Mouse (Mus musculus) CH12.LX (cell line): ENCODE data around the gene Gm49325. TPM values are rescaled to one million over a fixed set of nuclear protein-coding genes. Genes with fewer than 3 reads are reported as not detected.
A peak's percentile ranks its signal among the peaks of the same experiment; 100 is the strongest.

Experiments
- DNase-seq: peaks from one replicate; pipeline ENCODE4 v3.0.0-alpha.2; 2013; ENCODE audit errors: extremely low read depth
- H3K27ac ChIP-seq: 2 replicates; pipeline ENCODE4 v1.5.1; 2012; ENCODE audit warnings: low read depth, mild to moderate bottlenecking, control low read depth, moderate library complexity; ENCODE audit not compliant: insufficient read depth
- H3K27me3 ChIP-seq: replicated peaks from 2 replicates; pipeline ENCODE3; 2012; ENCODE audit warnings: inconsistent platforms
- H3K36me3 ChIP-seq, 2 experiments: replicated peaks in 1 of 2; 2 replicates each; pipeline versions ENCODE3 to v1.6.1; 2012; ENCODE audit warnings: inconsistent platforms in 1 of 2, low read length in 1 of 2, mild to moderate bottlenecking in 1 of 2, mixed read lengths in 1 of 2, moderate library complexity in 1 of 2; ENCODE audit not compliant: control insufficient read depth in 1 of 2, insufficient read depth in 1 of 2
- H3K4me1 ChIP-seq, 2 experiments: 2 replicates each; pipeline ENCODE4 v1.6.1; 2012; ENCODE audit warnings: inconsistent platforms in 1 of 2, moderate library complexity in 1 of 2; ENCODE audit not compliant: insufficient read depth in 2 of 2, control insufficient read depth in 1 of 2
- H3K4me2 ChIP-seq: 2 replicates; pipeline ENCODE4 v1.6.1; 2012; ENCODE audit warnings: low read depth, mild to moderate bottlenecking, control low read depth; ENCODE audit not compliant: poor library complexity, insufficient read depth, severe bottlenecking
- H3K4me3 ChIP-seq, 3 experiments: fragments of 150-350 bp in 1 of 3; sonication (generic) in 1 of 3; replicated peaks in 1 of 3; 2 replicates each; pipeline versions ENCODE3 to v1.5.1; 2011 to 2012; ENCODE audit warnings: low read depth in 2 of 3, low read length in 2 of 3, mild to moderate bottlenecking in 2 of 3, moderate library complexity in 2 of 3, control low read depth in 1 of 3, improper control_type of control experiment in 1 of 3, inconsistent platforms in 1 of 3, mixed read lengths in 1 of 3; ENCODE audit not compliant: poor library complexity in 1 of 3
- H3K79me2 ChIP-seq: replicated peaks from 2 replicates; pipeline ENCODE4 v1.6.1; 2012; ENCODE audit warnings: mild to moderate bottlenecking, moderate library complexity; ENCODE audit not compliant: control insufficient read depth, poor library complexity, insufficient read depth, severe bottlenecking; ENCODE audit errors: extremely low read depth
- H3K9ac ChIP-seq: 2 replicates; pipeline ENCODE4 v1.6.1; 2012; ENCODE audit warnings: low read depth, mild to moderate bottlenecking, control low read depth, moderate library complexity; ENCODE audit not compliant: insufficient read depth
- H3K9me3 ChIP-seq: replicated peaks from 2 replicates; pipeline ENCODE3; 2012; ENCODE audit warnings: low read length, inconsistent platforms, mixed read lengths
- BHLHE40 ChIP-seq: IDR thresholded peaks from 2 replicates; pipeline ENCODE4 v1.6.1; 2011; ENCODE audit warnings: mild to moderate bottlenecking, low read depth, low read length, improper control_type of control experiment
- E2F4 ChIP-seq: IDR thresholded peaks from 2 replicates; pipeline ENCODE4 v1.6.1; 2011; ENCODE audit warnings: low read depth, low read length, improper control_type of control experiment; ENCODE audit not compliant: insufficient replicate concordance
- ELF1 ChIP-seq: IDR thresholded peaks from 2 replicates; pipeline ENCODE4 v1.6.1; 2014; ENCODE audit warnings: low read depth, mild to moderate bottlenecking, inconsistent platforms, low read length, improper control_type of control experiment
- HCFC1 ChIP-seq: IDR thresholded peaks from 2 replicates; pipeline ENCODE4 v1.6.1; 2012; ENCODE audit warnings: low read depth, mild to moderate bottlenecking, inconsistent platforms, low read length, improper control_type of control experiment
- IRF4 ChIP-seq: IDR thresholded peaks from 2 replicates; pipeline ENCODE4 v1.6.1; 2014; ENCODE audit warnings: low read depth, mild to moderate bottlenecking, inconsistent platforms, low read length, improper control_type of control experiment
- JUN ChIP-seq: IDR thresholded peaks from 2 replicates; pipeline ENCODE4 v1.6.1; 2011; ENCODE audit warnings: low read depth, mild to moderate bottlenecking, low read length, improper control_type of control experiment, moderate library complexity; ENCODE audit not compliant: insufficient read depth
- MAFK ChIP-seq: IDR thresholded peaks from 2 replicates; pipeline ENCODE4 v1.6.1; 2011; ENCODE audit warnings: low read length, improper control_type of control experiment; ENCODE audit not compliant: insufficient replicate concordance
- MAX ChIP-seq: IDR thresholded peaks from 2 replicates; pipeline ENCODE4 v1.6.1; 2011; ENCODE audit warnings: low read length, improper control_type of control experiment
- MEF2A ChIP-seq: IDR thresholded peaks from 2 replicates; pipeline ENCODE4 v1.6.1; 2014; ENCODE audit warnings: low read depth, mild to moderate bottlenecking, inconsistent platforms, low read length, improper control_type of control experiment, borderline replicate concordance
- MXI1 ChIP-seq: IDR thresholded peaks from 2 replicates; pipeline ENCODE4 v1.6.1; 2011; ENCODE audit warnings: mild to moderate bottlenecking, low read depth, low read length, improper control_type of control experiment
- NRF1 ChIP-seq: IDR thresholded peaks from 2 replicates; pipeline ENCODE4 v1.6.1; 2014; ENCODE audit warnings: low read depth, mild to moderate bottlenecking, inconsistent platforms, low read length, improper control_type of control experiment, moderate library complexity
- PAX5 ChIP-seq: IDR thresholded peaks from 2 replicates; pipeline ENCODE4 v1.6.1; 2012; ENCODE audit warnings: low read length, inconsistent platforms, mixed read lengths
- POLR2A ChIP-seq: IDR thresholded peaks from 2 replicates; pipeline ENCODE4 v1.6.1; 2011; ENCODE audit warnings: low read depth, mild to moderate bottlenecking, improper control_type of control experiment, low read length
- RAD21 ChIP-seq: IDR thresholded peaks from 2 replicates; pipeline ENCODE4 v1.6.1; 2011; ENCODE audit warnings: low read depth, mild to moderate bottlenecking, low read length, improper control_type of control experiment, moderate library complexity
- RCOR1 ChIP-seq: conservative IDR thresholded peaks from 2 replicates; pipeline ENCODE4 v1.6.1; 2012; ENCODE audit warnings: low read depth, mild to moderate bottlenecking, inconsistent platforms, low read length, improper control_type of control experiment
- SMC3 ChIP-seq: IDR thresholded peaks from 2 replicates; pipeline ENCODE4 v1.6.1; 2011; ENCODE audit warnings: low read depth, low read length, improper control_type of control experiment
- TCF12 ChIP-seq: IDR thresholded peaks from 2 replicates; pipeline ENCODE4 v1.6.1; 2014; ENCODE audit warnings: low read depth, mild to moderate bottlenecking, inconsistent platforms, low read length, improper control_type of control experiment
- UBTF ChIP-seq: IDR thresholded peaks from 2 replicates; pipeline ENCODE4 v1.6.1; 2012; ENCODE audit warnings: low read depth, mild to moderate bottlenecking, inconsistent platforms, low read length, improper control_type of control experiment, moderate library complexity
- USF1 ChIP-seq: IDR thresholded peaks from 2 replicates; pipeline ENCODE4 v1.6.1; 2014; ENCODE audit warnings: low read depth, mild to moderate bottlenecking, inconsistent platforms, low read length, improper control_type of control experiment
- ZMIZ1 ChIP-seq: IDR thresholded peaks from 2 replicates; pipeline ENCODE4 v1.6.1; 2012; ENCODE audit warnings: low read depth, mild to moderate bottlenecking, inconsistent platforms, low read length, improper control_type of control experiment
- ZNF384 ChIP-seq: IDR thresholded peaks from 2 replicates; pipeline ENCODE4 v1.6.1; 2012; ENCODE audit warnings: low read depth, low read length, improper control_type of control experiment, inconsistent platforms
- dilution Hi-C: fragments of 300-500 bp; cut with MboI; formaldehyde crosslinking; loops from 2 replicates; pipeline ENCODE4 v1.14.3; 2020; ENCODE audit warnings: low sequenced_read_pairs; ENCODE audit not compliant: extremely low pct_unique_long_range_greater_than_20kb, extremely low pct_ligation_motif_present
- in situ Hi-C: fragments of 300-500 bp; cut with MboI; formaldehyde crosslinking; loops from 3 replicates; pipeline ENCODE4 v1.14.3; 2019; ENCODE audit warnings: low sequenced_read_pairs, low pct_ligation_motif_present, low pct_unique_long_range_greater_than_20kb, mixed read lengths
- polyA plus RNA-seq: library from polyadenylated mRNA; unstranded; fragments of >175 nt; gene quantifications from 2 replicates; pipeline ENCODE4 v1.2.1, GENCODE M21; 2012; ENCODE audit warnings: low read depth; ENCODE audit not compliant: insufficient read length
- total RNA-seq, 2 experiments: library from RNA; depleted of rRNA; stranded (reverse); fragments of 300-350 nt in 1 of 2; fragments of >200 nt in 1 of 2; gene quantifications; 2 replicates each; pipeline ENCODE4 v1.2.3; 2012 to 2014

Gm49325 gene
- total and polyA plus RNA-seq, 3 experiments: 1.1 to 26.9 TPM; not detected in 1

DNA sequence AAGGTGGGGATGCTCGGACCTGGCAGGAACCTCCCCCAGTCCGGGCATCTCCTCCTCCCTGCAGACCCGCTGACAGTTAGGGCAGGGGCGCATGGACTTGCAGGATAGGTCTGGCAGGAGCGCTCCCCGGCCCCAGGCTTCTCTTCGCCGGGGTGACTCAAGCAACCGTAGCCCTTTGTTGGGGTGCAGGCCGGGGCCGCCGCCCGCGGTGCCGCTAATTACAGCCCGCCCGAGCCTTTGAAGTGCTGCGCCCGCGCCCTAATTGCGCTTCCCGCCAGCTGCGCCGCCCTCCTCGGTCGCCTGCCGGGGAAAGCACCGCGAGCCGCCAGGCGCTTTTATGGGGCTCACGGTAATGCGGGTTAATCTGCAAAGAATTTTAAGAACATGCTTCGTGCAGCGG, 71.6 kb downstream of the Gm49325 start:
- H3K9me3 ChIP-seq: no peaks in the 10 kb centered on the region
- in situ Hi-C loops (no loop called here), dilution Hi-C loops (no loop called here)
- peaks cover 27 to 56% of the 10 kb centered on the region in 2 experiments for H3K4me1 ChIP-seq
- peaks cover 32% of the 10 kb centered on the region for H3K27me3 ChIP-seq
- no peak for DNase-seq
- no peak overlapping the region for H3K9ac ChIP-seq
- no peaks in the 10 kb centered on the region for H3K36me3 ChIP-seq
- H3K79me2 ChIP-seq: no peaks in the 10 kb centered on the region
- H3K4me2 ChIP-seq: peak overlapping the region; percentile 72
- no peak overlapping the region for H3K27ac ChIP-seq
- TF ChIP-seq MAFK (no peak), BHLHE40 (peak; percentile 34; the same call in 1 of the 2 replicates), RAD21 (no peak), UBTF (peak; percentile 91), IRF4 (0 out of 2 replicates have a peak, but pooled peaks have one; percentile 15), MEF2A (0 out of 2 replicates have a peak, but pooled peaks have one; percentile 22), TCF12 (peak; percentile 41; the same call in 1 of the 2 replicates), NRF1 (peak; percentile 34; the same call in 1 of the 2 replicates), E2F4 (0 out of 2 replicates have a peak, but pooled peaks have one; percentile 22), MXI1 (no peak)
- peak overlapping the region in 1 of 3 experiments; percentile 35 for H3K4me3 ChIP-seq

- Histone ChIP-seq H3K27me3 (peaks cover 30% of the 10 kb centered on the region), H3K9ac (no peak overlapping the region), H3K9me3 (no peaks in the 10 kb centered on the region), H3K4me2 (no peak overlapping the region), H3K36me3 (no peaks in the 10 kb centered on the region), H3K4me3 (no peak overlapping the region), H3K4me1 (peaks cover 2 to 32% of the 10 kb centered on the region in 2 experiments), H3K27ac (no peak overlapping the region), H3K79me2 (no peaks in the 10 kb centered on the region)
- no peak for DNase-seq
- dilution Hi-C loops: no loop called here
- no peak for TF ChIP-seq SMC3
- no peak for TF ChIP-seq USF1
- no peak for TF ChIP-seq ZNF384
- no peak for TF ChIP-seq E2F4
- no peak for TF ChIP-seq MXI1
- TF ChIP-seq MAX: no peak
- TF ChIP-seq ELF1: no peak
- no peak for TF ChIP-seq RCOR1
- TF ChIP-seq JUN: no peak
- no peak for TF ChIP-seq NRF1
- no peak for TF ChIP-seq PAX5
- TF ChIP-seq HCFC1: no peak
- no peak for TF ChIP-seq POLR2A
- no peak for TF ChIP-seq RAD21
- TF ChIP-seq TCF12: no peak
- no peak for TF ChIP-seq ZMIZ1
- in situ Hi-C loops: no loop called here
These were observed 77.0 kb downstream of the Gm49325 start for GRCm38 (mm10) chr10:77682994-77683393.
